Mouse (Mus musculus): ENCODE data around the gene Cacna1d.

Cacna1d gene

GRCm38 (mm10) chr14:30371070-30371469 lies 120.2 kb downstream of the Cacna1d start:
- no peak for DNase-seq (ENCODE audit: low read depth, low spot score)

DNA sequence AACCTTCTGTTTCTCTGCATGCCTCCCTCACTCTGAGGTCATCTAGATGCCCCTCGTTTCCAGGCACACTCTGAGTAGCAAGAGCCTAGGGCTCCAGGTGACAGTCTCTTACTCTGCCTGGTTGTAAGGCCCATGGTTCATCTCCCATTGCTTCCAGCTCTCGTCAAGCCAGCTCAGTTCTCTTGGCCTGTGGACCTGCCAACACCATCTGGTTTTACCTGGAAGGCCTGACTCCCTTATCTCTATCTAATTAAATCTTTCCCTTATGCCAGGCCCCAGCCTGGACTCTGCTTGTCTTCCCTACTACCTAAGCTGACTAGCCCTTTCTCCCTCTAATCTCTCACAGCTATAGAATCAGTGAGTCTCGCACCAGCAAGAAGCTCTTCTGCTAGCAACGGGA lies 124.2 kb downstream of the Cacna1d start:
- no peak for DNase-seq (ENCODE audit: low read depth, low spot score)

DNA sequence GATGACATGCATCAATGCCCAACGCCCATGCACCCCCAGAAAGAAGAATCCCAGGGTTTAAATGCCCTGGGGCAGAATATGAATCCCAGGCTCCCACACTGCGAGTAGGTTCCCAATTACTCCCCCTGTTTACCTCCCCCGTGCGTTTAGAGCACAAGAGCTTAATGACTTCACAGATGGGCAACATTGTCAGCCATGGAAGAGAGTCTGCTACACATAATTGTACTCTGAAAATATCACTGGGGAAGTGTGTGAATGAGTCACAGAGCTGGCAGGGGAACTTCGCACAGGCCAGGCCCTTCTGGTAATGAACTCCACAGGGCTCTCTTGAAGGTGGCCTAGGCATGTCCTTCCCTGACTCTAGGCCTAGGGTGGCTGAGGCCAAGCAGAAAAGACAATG lies 125.4 kb downstream of the Cacna1d start:
- DNase-seq (ENCODE audit: low read depth, low spot score): no peak

DNA sequence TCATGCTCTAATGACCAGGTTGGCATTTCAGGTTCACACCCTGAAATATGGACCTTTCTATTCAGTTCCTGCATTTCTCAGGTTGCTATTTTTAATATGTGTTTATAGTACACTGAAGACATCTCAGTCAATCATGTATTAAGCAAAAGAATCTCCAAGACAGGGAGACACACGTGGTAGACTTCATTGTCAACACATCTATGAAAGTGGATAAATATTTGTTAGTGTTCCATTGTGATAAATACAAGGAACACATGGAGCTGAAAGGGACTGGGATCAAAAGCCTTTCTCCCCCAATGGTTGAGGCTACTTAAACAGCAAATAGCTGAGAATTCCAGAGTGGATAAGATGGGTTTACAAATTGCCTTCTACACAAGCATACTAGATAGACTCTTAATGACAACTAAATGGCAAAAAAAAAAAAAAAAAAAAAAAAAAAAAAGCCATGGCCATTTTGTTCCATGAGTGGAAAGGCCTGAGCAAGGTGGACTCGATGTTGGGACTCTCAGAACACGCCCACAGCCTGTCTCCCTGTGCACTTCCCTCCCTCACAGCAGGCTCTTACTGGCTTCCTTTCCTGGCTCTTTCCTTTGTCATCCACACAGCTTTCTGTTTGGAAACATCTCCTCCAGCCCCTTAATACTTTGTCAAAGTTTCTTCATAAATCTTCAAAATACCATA lies 127.6 kb downstream of the Cacna1d start:
- no peak for DNase-seq (ENCODE audit: low read depth, low spot score)

DNA sequence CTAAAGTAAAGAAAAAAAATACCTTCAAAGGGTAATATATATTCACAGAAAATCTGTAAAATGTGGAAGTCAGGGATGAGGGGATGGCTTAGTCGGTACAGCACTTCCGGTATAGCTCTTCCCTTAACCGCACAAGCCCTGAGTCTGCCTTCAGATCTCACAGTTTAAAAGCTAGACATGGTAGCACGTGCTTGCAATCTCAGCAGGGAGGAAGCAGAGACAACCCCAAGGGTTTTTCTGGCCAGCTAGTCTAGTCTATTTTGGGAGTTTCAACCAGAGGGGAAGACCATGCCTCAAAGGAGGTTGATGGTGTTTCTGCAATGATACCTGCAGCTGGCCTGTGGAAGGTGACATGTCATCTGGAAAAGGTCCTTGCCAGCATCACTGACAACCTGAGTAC lies 128.9 kb downstream of the Cacna1d start:
- DNase-seq (ENCODE audit: low read depth, low spot score): no peak

- no peak for DNase-seq (ENCODE audit: low read depth, low spot score)
Observed at GRCm38 (mm10) chr14:30360478-30360877, 130.8 kb downstream of the Cacna1d start.

GRCm38 (mm10) chr14:30360004-30360403 lies 131.3 kb downstream of the Cacna1d start:
- no peak for DNase-seq (ENCODE audit: low read depth, low spot score)

- DNase-seq (ENCODE audit: low read depth, low spot score): no peak
Observed at GRCm38 (mm10) chr14:30358028-30358427, 133.2 kb downstream of the Cacna1d start.

GRCm38 (mm10) chr14:30356456-30356855 lies 134.8 kb downstream of the Cacna1d start:
- no peak for DNase-seq (ENCODE audit: low read depth, low spot score)

- DNase-seq (ENCODE audit: low read depth, low spot score): no peak
Observed at GRCm38 (mm10) chr14:30354761-30355160, 136.5 kb downstream of the Cacna1d start.

GRCm38 (mm10) chr14:30354127-30354463 lies 137.2 kb downstream of the Cacna1d start:
- DNase-seq (ENCODE audit: low read depth, low spot score): no peak

- DNase-seq (ENCODE audit: low read depth, low spot score): peak; percentile 31
Observed at GRCm38 (mm10) chr14:30353291-30354126, 137.7 kb downstream of the Cacna1d start.

- DNase-seq (ENCODE audit: low read depth, low spot score): no peak
Observed at GRCm38 (mm10) chr14:30352951-30353270, 138.3 kb downstream of the Cacna1d start.

DNA sequence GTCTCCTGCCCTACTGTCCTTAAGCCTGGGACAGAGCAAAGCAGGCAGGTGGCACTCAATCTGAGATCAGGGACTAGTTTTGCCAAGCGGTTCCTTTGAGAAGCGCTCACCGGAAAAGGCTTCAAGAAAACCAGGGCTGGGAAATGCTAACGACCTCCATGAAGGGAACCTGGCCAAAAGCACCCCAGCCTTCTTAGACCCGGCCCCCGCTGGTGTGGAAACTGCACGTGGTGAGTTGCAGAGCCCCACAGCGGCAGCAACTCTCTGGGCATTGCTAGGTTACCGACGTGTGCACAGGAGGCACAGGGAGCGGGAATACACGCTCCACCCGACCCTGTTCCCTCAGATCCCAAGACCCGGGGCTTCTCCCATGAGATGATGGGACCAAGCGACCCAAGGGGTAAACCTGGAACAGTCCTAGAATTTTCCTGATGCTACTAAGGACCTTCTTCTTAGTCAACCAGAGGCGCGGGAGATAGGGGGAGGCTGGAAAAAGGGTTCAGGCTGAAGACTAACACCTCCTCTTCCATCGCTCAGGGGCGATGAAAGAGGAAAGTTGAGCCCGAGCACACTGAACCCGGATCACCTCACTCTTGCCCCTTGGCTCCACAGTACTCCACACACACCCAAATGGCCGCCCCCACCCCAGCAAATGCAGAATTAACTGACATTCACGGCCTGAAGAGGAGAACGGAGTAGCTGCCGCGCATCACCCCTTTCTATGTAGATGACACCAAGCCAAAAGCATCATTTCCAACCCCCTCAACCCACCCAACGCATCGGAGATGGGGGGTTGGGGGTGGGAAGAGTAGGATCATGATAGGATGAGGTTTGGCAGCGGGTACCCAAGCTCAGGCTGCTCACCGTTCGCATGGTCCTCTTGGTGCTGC lies 138.9 kb downstream of the Cacna1d start:
- no peak for DNase-seq (ENCODE audit: low read depth, low spot score)

DNA sequence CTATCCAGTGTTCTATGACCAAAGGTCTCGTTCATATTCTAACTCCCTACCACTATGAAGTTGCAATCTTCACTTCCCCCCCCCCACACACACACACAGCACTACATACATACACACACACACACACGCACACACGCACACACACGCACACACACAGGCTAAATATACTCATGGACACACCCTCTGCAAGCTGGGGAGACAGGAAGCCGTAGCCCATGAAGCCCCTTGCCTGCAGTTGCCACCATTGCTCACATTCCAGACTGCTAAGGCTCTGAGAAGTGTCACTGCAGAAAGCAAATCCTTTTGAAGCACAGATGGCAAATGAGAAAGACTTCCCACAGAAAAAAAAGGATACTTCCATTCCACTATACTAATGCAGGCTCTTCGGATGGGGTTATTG lies 141.0 kb downstream of the Cacna1d start:
- DNase-seq (ENCODE audit: low read depth, low spot score): no peak

DNA sequence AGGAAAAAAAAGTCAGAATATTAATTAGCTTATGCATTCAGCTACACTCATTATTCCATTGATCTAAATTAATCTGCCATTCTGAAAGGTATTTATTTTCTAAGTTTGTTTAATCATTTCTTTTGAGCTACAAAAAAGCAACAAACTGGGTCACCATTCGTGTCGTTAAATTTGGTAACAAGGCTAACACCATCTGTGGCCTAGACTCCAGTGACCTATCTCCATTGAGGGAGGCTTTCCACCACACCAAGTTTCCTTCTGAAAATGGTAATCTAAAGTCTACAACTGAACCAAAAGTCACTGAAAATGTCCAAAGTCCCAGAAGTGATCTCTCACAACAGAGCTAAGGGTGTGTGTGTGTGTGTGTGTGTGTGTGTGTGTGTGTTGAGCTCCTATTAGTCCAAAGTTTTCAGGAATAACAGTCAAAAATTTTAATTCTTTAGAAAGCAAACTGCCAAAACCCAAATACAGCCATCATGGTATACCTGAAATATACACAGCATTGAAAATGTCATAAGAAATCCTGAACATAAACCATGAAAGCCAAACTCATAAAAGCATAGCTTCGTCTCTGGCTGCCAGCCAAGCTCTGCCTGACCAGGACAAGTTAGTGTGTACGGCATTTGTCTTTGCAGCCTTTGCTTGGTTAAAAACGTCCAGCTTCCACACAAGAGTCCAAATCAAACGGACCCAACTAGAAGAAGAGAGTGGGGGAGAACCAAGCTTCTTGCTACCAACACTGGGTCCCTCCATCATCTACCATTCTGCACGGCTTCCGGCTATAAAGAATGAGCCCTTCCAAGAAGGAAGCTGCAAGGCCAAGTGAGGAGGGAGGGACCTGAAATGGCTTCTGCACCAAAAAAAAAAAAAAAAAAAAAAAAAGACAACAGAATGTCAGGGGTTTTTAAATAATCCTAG lies 146.0 kb downstream of the Cacna1d start:
- DNase-seq (ENCODE audit: low read depth, low spot score): no peak

- no peak for DNase-seq (ENCODE audit: low read depth, low spot score)
Observed at GRCm38 (mm10) chr14:30343740-30344139, 147.5 kb downstream of the Cacna1d start.

GRCm38 (mm10) chr14:30341825-30342590 lies 149.2 kb downstream of the Cacna1d start:
- DNase-seq (ENCODE audit: low read depth, low spot score): no peak

- DNase-seq (ENCODE audit: low read depth, low spot score): no peak
Observed at GRCm38 (mm10) chr14:30340140-30340539, 151.1 kb downstream of the Cacna1d start.

DNA sequence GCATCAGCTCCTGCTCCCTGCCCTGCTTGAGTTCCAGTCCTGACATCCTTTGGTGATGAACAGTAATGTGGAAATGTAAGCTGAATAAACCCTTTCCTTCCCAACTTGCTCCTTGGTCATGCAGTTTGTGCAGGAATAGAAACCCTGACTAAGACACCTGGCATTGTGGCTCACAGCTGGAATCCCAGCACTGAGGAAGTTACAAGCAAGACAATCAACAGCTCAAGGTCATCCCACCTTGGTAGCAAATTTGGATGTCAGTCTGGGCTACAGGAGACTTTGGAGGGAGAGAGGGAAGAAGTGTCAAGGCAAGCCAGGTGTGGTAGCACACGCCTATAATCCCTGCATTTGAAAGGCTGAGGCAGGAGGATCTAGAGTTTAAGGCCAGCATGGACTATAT lies 159.4 kb downstream of the Cacna1d start:
- no peak for DNase-seq (ENCODE audit: low read depth, low spot score)
